16 mouse cellular contexts compared by ENCODE assay signal in the genomic region with DNA sequence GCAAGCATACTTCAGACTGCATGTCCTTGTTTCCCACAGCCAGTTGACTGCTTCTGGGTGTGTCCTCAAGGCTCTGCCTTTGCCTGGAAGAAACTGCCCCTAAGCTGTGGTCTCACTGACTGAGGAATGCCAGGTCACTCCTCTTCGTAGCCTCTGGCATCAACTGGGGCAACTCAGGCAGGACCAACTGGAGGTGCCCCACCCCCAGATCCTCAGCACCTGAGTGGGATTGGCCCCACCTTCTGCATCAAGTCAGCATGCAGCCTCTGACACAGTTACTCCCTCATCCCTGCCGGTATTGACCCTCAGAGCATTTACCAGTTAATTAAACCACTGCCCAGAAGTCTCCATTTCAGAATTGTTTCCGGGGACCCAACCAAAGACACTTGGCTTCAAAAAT. TPM values are rescaled to one million over a fixed set of nuclear protein-coding genes. Genes with fewer than 3 reads are reported as not detected.
DNase-seq lines count a peak whose midpoint lies in the region; ATAC-seq and TF ChIP-seq lines count a peak whose summit lies in the region.
"Had no signal": no experiment of that assay in that cellular context is flagged by ENCODE, and none has a peak within 500 bp of the region (broad histone marks: within the 10 kb centered on the region; RNA-seq: fewer than 3 reads in every experiment).

No protein-coding gene starts in this region.

- no peak for TF ChIP-seq POLR2A in MEL (IDR thresholded peaks at IDR 0.05; ENCODE audit: control insufficient read depth in 1 of 2, insufficient read depth in 1 of 2, low read depth in 1 of 2, low read length in 2 of 2, poor library complexity in 1 of 2)

- no peak overlapping the region for H3K4me3 ChIP-seq in kidney, embryonic 16.5 days (ENCODE audit: low read length)
- H3K4me3 ChIP-seq in MEL (ENCODE audit: control insufficient read depth in 1 of 2, insufficient read depth in 1 of 2, low read depth in 2 of 2, low read length in 2 of 2), result no peak overlapping the region
- no peak overlapping the region for H3K4me3 ChIP-seq in layer of hippocampus, adult 2 months
- H3K4me3 ChIP-seq: embryonic facial prominence, embryonic 12.5 days; midbrain, embryonic 15.5 days had no signal

- 0 out of 2 replicates have a peak, but pooled peaks have one; percentile 4 for ATAC-seq in kidney, embryonic 16.5 days (ENCODE audit: low FRiP score, low TSS enrichment)
- ATAC-seq: midbrain, embryonic 15.5 days had no signal

- TF ChIP-seq CTCF in MEL (IDR thresholded peaks at IDR 0.05 in 2 of 3, conservative IDR thresholded peaks at IDR 0.05 in 1 of 3; ENCODE audit: control insufficient read depth in 1 of 3, insufficient read depth in 1 of 3, low read depth in 2 of 3, low read length in 3 of 3, poor library complexity in 1 of 3, severe bottlenecking in 1 of 3), result no peak
- TF ChIP-seq CTCF in layer of hippocampus, adult 2 months (conservative IDR thresholded peaks at IDR 0.05), result no peak

- no peak overlapping the region for H3K9ac ChIP-seq in kidney, embryonic 16.5 days (replicated peaks; ENCODE audit: low read length)
- H3K9ac ChIP-seq in MEL (ENCODE audit: control insufficient read depth, low read depth, low read length, poor library complexity, severe bottlenecking), result no peak overlapping the region
- H3K9ac ChIP-seq: embryonic facial prominence, embryonic 12.5 days; midbrain, embryonic 15.5 days had no signal

- 50% methylated on average over 3 of the region's 3 CpGs for WGBS in kidney, embryonic 16.5 days

- TF ChIP-seq RAD21 in MEL (IDR thresholded peaks at IDR 0.05; ENCODE audit: low read depth, low read length), result no peak

- no peaks in the 10 kb centered on the region for H3K4me1 ChIP-seq in kidney, embryonic 16.5 days (ENCODE audit: insufficient read depth, low read length)
- H3K4me1 ChIP-seq in MEL (ENCODE audit: control insufficient read depth in 1 of 2, insufficient read depth in 2 of 2, low read length in 2 of 2), result peaks cover 0 to 14% of the 10 kb centered on the region in 2 experiments; a peak in 2 of 4 replicates
- H3K4me1 ChIP-seq: embryonic facial prominence, embryonic 12.5 days; midbrain, embryonic 15.5 days had no signal

- H3K27me3 ChIP-seq in kidney, embryonic 16.5 days (ENCODE audit: insufficient read depth, low read length), result no peaks in the 10 kb centered on the region
- peaks cover 0 to 1% of the 10 kb centered on the region in 2 experiments; a peak in 1 of 4 replicates for H3K27me3 ChIP-seq in MEL (ENCODE audit: control insufficient read depth in 1 of 2, insufficient read depth in 2 of 2, low read length in 2 of 2)
- H3K27me3 ChIP-seq: embryonic facial prominence, embryonic 12.5 days; midbrain, embryonic 15.5 days had no signal

- H3K9me3 ChIP-seq in kidney, embryonic 16.5 days (ENCODE audit: low read length), result no peaks in the 10 kb centered on the region
- no peaks in the 10 kb centered on the region for H3K9me3 ChIP-seq in MEL (replicated peaks; ENCODE audit: insufficient read depth, low read length)
- H3K9me3 ChIP-seq: embryonic facial prominence, embryonic 12.5 days; midbrain, embryonic 15.5 days had no signal

- no peak overlapping the region for H3K27ac ChIP-seq in kidney, embryonic 16.5 days (ENCODE audit: low read length)
- H3K27ac ChIP-seq in MEL (ENCODE audit: control insufficient read depth, low read depth, low read length), result no peak overlapping the region
- H3K27ac ChIP-seq in layer of hippocampus, adult 2 months, result no peak overlapping the region
- H3K27ac ChIP-seq: embryonic facial prominence, embryonic 12.5 days; midbrain, embryonic 15.5 days had no signal

- H3K79me2 ChIP-seq in MEL (ENCODE audit: control insufficient read depth, insufficient read depth, low read length, poor library complexity), result no peaks in the 10 kb centered on the region

- H3K36me3 ChIP-seq in kidney, embryonic 16.5 days (ENCODE audit: insufficient read depth, low read length), result no peaks in the 10 kb centered on the region
- H3K36me3 ChIP-seq in MEL (ENCODE audit: control insufficient read depth in 1 of 2, insufficient read depth in 2 of 2, low read length in 2 of 2), result peaks cover 0 to 5% of the 10 kb centered on the region in 2 experiments; a peak in 2 of 4 replicates
- H3K36me3 ChIP-seq: embryonic facial prominence, embryonic 12.5 days; midbrain, embryonic 15.5 days had no signal

- H3K4me2 ChIP-seq in kidney, embryonic 16.5 days (replicated peaks; ENCODE audit: low read depth, low read length), result no peak overlapping the region
- H3K4me2 ChIP-seq: embryonic facial prominence, embryonic 12.5 days; midbrain, embryonic 15.5 days had no signal

- no peak for DNase-seq in kidney, postnatal 4 days
- peak; percentile 11 for DNase-seq in MEL (ENCODE audit: low read depth, low spot score)
- peak; percentile 13 for DNase-seq in lung, postnatal 14 days
- peak; percentile 50 for DNase-seq in thymus, postnatal 0 days (ENCODE audit: low spot score)
- DNase-seq in layer of hippocampus, adult 2 months (ENCODE audit: low spot score in 2 of 2), result no peak
- no peak for DNase-seq in kidney, adult 11 months
- DNase-seq: adrenal gland, postnatal 25 days; cerebellum, postnatal 36 days; right cerebral cortex, postnatal 25 days had no signal

- TF ChIP-seq EP300 in MEL (IDR thresholded peaks at IDR 0.05; ENCODE audit: low read depth in 1 of 2, low read length in 2 of 2), result no peak

TF ChIP-seq in MEL, 35 proteins besides CTCF, POLR2A, EP300 and RAD21:
- TF ChIP-seq SMC3 (IDR thresholded peaks at IDR 0.05; ENCODE audit: low read depth, low read length), result no peak
- TF ChIP-seq SIN3A (IDR thresholded peaks at IDR 0.05; ENCODE audit: low read length), result no peak
- no peak for TF ChIP-seq JUND (IDR thresholded peaks at IDR 0.05; ENCODE audit: low read depth, low read length)
TF ChIP-seq in MEL: peak in this region for 0.

RNA-seq across cellular contexts. Expression of gene Il20ra, which starts 21.1 kb away (rescaled TPM):
- polyA plus RNA-seq in kidney, embryonic 16.5 days (2015; fragmentation: Nextera tagmentation; extraction: Ambion mirVana), result 0.07 and 0.10 TPM in 2 replicates
- total RNA-seq in MEL (2012; rRNA removed), result not detected in 2 replicates
- polyA plus RNA-seq in MEL (2012; ENCODE audit: insufficient read depth in 1 of 2, insufficient read length in 2 of 2, low read depth in 1 of 2, low replicate concordance in 2 of 2, missing spikeins in 1 of 2), result under 1 TPM in 1 of 2 experiments, not detected in 1; 0.06 TPM
- polyA plus RNA-seq in thymus, postnatal 0 days (2015; fragmentation: Nextera tagmentation; extraction: Ambion mirVana), result 0.60 and 1.1 TPM in 2 replicates
- not detected for total RNA-seq in layer of hippocampus, adult 2 months (2021)
- total RNA-seq: heart, postnatal 10 days; layer of hippocampus, adult 8-10 months had no signal
- polyA plus RNA-seq: C2C12; neural tube, embryonic 11.5 days had no signal

Comparison
In these comparisons a context has a peak if more than half of its experiments do, and no peak if none do; other contexts are left out.
1. DNase-seq: peak in MEL (single experiment), lung, postnatal 14 days (single experiment) and thymus, postnatal 0 days (single experiment); none in kidney, postnatal 4 days (0 of 2), layer of hippocampus, adult 2 months (0 of 2) and kidney, adult 11 months (single experiment).